Mouse (Mus musculus): ENCODE data around the gene Zfr. TPM values are rescaled to one million over a fixed set of nuclear protein-coding genes. Genes with fewer than 3 reads are reported as not detected.
A peak's percentile ranks its signal among the peaks of the same experiment; 100 is the strongest.

Zfr gene
- polyA plus RNA-seq (2016; fragmentation: Nextera tagmentation; extraction: Ambion mirVana) = 128 and 142 TPM in 2 replicates

GRCm38 (mm10) chr15:12117242-12118092 lies at the start of gene Zfr:
Gene Zfr (plus strand): TSS chr15:12117831.
- peaks cover 18% of the 10 kb centered on the region; the same call in 1 of the 2 replicates for H3K36me3 ChIP-seq
- H3K4me3 ChIP-seq = peak within 1 kb of the TSS; percentile 100
- peak; percentile 94 for DNase-seq (ENCODE audit: low spot score)
- H3K4me1 ChIP-seq (replicated peaks) = peaks cover 24% of the 10 kb centered on the region
- no peaks in the 10 kb centered on the region for H3K9me3 ChIP-seq
- H3K27ac ChIP-seq = peak within 1 kb of the TSS; percentile 99
- 0 out of 2 replicates have a peak, but pooled peaks cover 2% of the 10 kb centered on the region for H3K27me3 ChIP-seq (ENCODE audit: insufficient read depth, poor library complexity, severe bottlenecking)
- WGBS = under 1% methylated on average over 59 of the region's 59 CpGs

- H3K9me3 ChIP-seq = 0 out of 2 replicates have a peak, but pooled peaks cover 6% of the 10 kb centered on the region
- H3K27ac ChIP-seq = no peak overlapping the region
- H3K36me3 ChIP-seq = no peaks in the 10 kb centered on the region
- peaks cover 18% of the 10 kb centered on the region; the same call in 1 of the 2 replicates for H3K4me1 ChIP-seq (replicated peaks)
- no peaks in the 10 kb centered on the region for H3K27me3 ChIP-seq (ENCODE audit: insufficient read depth, poor library complexity, severe bottlenecking)
- DNase-seq (ENCODE audit: low spot score) = no peak
- WGBS = 85% methylated on average over 2 of the region's 2 CpGs
- no peak overlapping the region for H3K4me3 ChIP-seq
Measured at GRCm38 (mm10) chr15:12067971-12068370, 49.7 kb upstream of the Zfr start.

GRCm38 (mm10) chr15:12068395-12069218 lies 49.0 kb upstream of the Zfr start:
- Histone ChIP-seq H3K4me1 (replicated peaks) (peaks cover 18% of the 10 kb centered on the region; the same call in 1 of the 2 replicates), H3K36me3 (no peaks in the 10 kb centered on the region), H3K4me3 (no peak overlapping the region), H3K27ac (no peak overlapping the region), H3K27me3 (ENCODE audit: insufficient read depth, poor library complexity, severe bottlenecking) (no peaks in the 10 kb centered on the region), H3K9me3 (0 out of 2 replicates have a peak, but pooled peaks cover 6% of the 10 kb centered on the region)
- 76% methylated on average over 9 of the region's 9 CpGs for WGBS
- no peak for DNase-seq (ENCODE audit: low spot score)

- 0 out of 2 replicates have a peak, but pooled peaks cover 4% of the 10 kb centered on the region for H3K9me3 ChIP-seq
- no peak for DNase-seq (ENCODE audit: low spot score)
- no peak overlapping the region for H3K4me3 ChIP-seq
- H3K27me3 ChIP-seq (ENCODE audit: insufficient read depth, poor library complexity, severe bottlenecking) = no peaks in the 10 kb centered on the region
- 0 out of 2 replicates have a peak, but pooled peaks cover 4% of the 10 kb centered on the region for H3K4me1 ChIP-seq (replicated peaks)
- WGBS = 88% methylated on average over 7 of the region's 7 CpGs
- no peaks in the 10 kb centered on the region for H3K36me3 ChIP-seq
- H3K27ac ChIP-seq = no peak overlapping the region
Measured at GRCm38 (mm10) chr15:12072709-12073336, 44.8 kb upstream of the Zfr start.

- WGBS = 89% methylated on average over 6 of the region's 6 CpGs
- DNase-seq (ENCODE audit: low spot score) = no peak
Measured at GRCm38 (mm10) chr15:12074426-12074825, 43.2 kb upstream of the Zfr start.

GRCm38 (mm10) chr15:12082344-12082743 lies 35.3 kb upstream of the Zfr start:
- 93% methylated on average over 13 of the region's 13 CpGs for WGBS
- Histone ChIP-seq H3K36me3 (no peaks in the 10 kb centered on the region), H3K9me3 (0 out of 2 replicates have a peak, but pooled peaks cover 3% of the 10 kb centered on the region), H3K27ac (no peak overlapping the region), H3K27me3 (ENCODE audit: insufficient read depth, poor library complexity, severe bottlenecking) (no peaks in the 10 kb centered on the region), H3K4me3 (no peak overlapping the region), H3K4me1 (replicated peaks) (no peaks in the 10 kb centered on the region)
- DNase-seq (ENCODE audit: low spot score) = no peak

More at GRCm38 (mm10) chr15:12074426-12074825, 43.2 kb upstream of the Zfr start:
- Histone ChIP-seq H3K36me3 (no peaks in the 10 kb centered on the region), H3K27ac (no peak overlapping the region), H3K9me3 (0 out of 2 replicates have a peak, but pooled peaks cover 4% of the 10 kb centered on the region), H3K4me3 (no peak overlapping the region), H3K27me3 (ENCODE audit: insufficient read depth, poor library complexity, severe bottlenecking) (no peaks in the 10 kb centered on the region), H3K4me1 (replicated peaks) (no peaks in the 10 kb centered on the region)

GRCm38 (mm10) chr15:12084164-12084563 lies 33.5 kb upstream of the Zfr start:
- H3K27ac ChIP-seq = no peak overlapping the region
- 71% methylated on average over 6 of the region's 6 CpGs for WGBS
- H3K9me3 ChIP-seq = 0 out of 2 replicates have a peak, but pooled peaks cover 3% of the 10 kb centered on the region
- H3K36me3 ChIP-seq = no peaks in the 10 kb centered on the region
- no peak overlapping the region for H3K4me3 ChIP-seq
- H3K4me1 ChIP-seq (replicated peaks) = no peaks in the 10 kb centered on the region
- DNase-seq (ENCODE audit: low spot score) = no peak
- no peaks in the 10 kb centered on the region for H3K27me3 ChIP-seq (ENCODE audit: insufficient read depth, poor library complexity, severe bottlenecking)

- Histone ChIP-seq H3K9me3 (0 out of 2 replicates have a peak, but pooled peaks cover 3% of the 10 kb centered on the region), H3K27ac (no peak overlapping the region), H3K27me3 (ENCODE audit: insufficient read depth, poor library complexity, severe bottlenecking) (no peaks in the 10 kb centered on the region), H3K4me3 (no peak overlapping the region), H3K4me1 (replicated peaks) (no peaks in the 10 kb centered on the region), H3K36me3 (no peaks in the 10 kb centered on the region)
- 81% methylated on average over 4 of the region's 4 CpGs for WGBS
- DNase-seq (ENCODE audit: low spot score) = peak; percentile 17
Measured at GRCm38 (mm10) chr15:12084859-12085258, 32.8 kb upstream of the Zfr start.

- DNase-seq (ENCODE audit: low spot score) = no peak
- Histone ChIP-seq H3K4me3 (no peak overlapping the region), H3K9me3 (no peaks in the 10 kb centered on the region), H3K27me3 (ENCODE audit: insufficient read depth, poor library complexity, severe bottlenecking) (no peaks in the 10 kb centered on the region), H3K4me1 (replicated peaks) (no peaks in the 10 kb centered on the region), H3K27ac (no peak overlapping the region), H3K36me3 (no peaks in the 10 kb centered on the region)
- 86% methylated on average over 5 of the region's 5 CpGs for WGBS
Measured at GRCm38 (mm10) chr15:12087634-12088033, 30.0 kb upstream of the Zfr start.

GRCm38 (mm10) chr15:12088091-12088490 lies 29.5 kb upstream of the Zfr start:
- H3K27ac ChIP-seq = no peak overlapping the region
- WGBS = 81% methylated on average over 10 of the region's 10 CpGs
- no peaks in the 10 kb centered on the region for H3K27me3 ChIP-seq (ENCODE audit: insufficient read depth, poor library complexity, severe bottlenecking)
- H3K4me3 ChIP-seq = no peak overlapping the region
- H3K4me1 ChIP-seq (replicated peaks) = peaks cover under 1% of the 10 kb centered on the region
- H3K9me3 ChIP-seq = no peaks in the 10 kb centered on the region
- DNase-seq (ENCODE audit: low spot score) = no peak
- no peaks in the 10 kb centered on the region for H3K36me3 ChIP-seq

- no peak overlapping the region for H3K27ac ChIP-seq
- 0 out of 2 replicates have a peak, but pooled peaks cover 3% of the 10 kb centered on the region for H3K9me3 ChIP-seq
- no peak for DNase-seq (ENCODE audit: low spot score)
- H3K27me3 ChIP-seq (ENCODE audit: insufficient read depth, poor library complexity, severe bottlenecking) = no peaks in the 10 kb centered on the region
- no peaks in the 10 kb centered on the region for H3K36me3 ChIP-seq
- H3K4me3 ChIP-seq = no peak overlapping the region
- 72% methylated on average over 7 of the region's 7 CpGs for WGBS
- peaks cover 11% of the 10 kb centered on the region for H3K4me1 ChIP-seq (replicated peaks)
Measured at GRCm38 (mm10) chr15:12090087-12090486, 27.5 kb upstream of the Zfr start.

- Histone ChIP-seq H3K27ac (no peak overlapping the region), H3K36me3 (no peaks in the 10 kb centered on the region), H3K4me3 (no peak overlapping the region), H3K9me3 (0 out of 2 replicates have a peak, but pooled peaks cover 3% of the 10 kb centered on the region), H3K27me3 (ENCODE audit: insufficient read depth, poor library complexity, severe bottlenecking) (no peaks in the 10 kb centered on the region), H3K4me1 (replicated peaks) (peaks cover 11% of the 10 kb centered on the region)
- no peak for DNase-seq (ENCODE audit: low spot score)
- 90% methylated on average over 9 of the region's 9 CpGs for WGBS
Measured at GRCm38 (mm10) chr15:12090981-12091669, 26.5 kb upstream of the Zfr start.

Measured in hindbrain, embryonic 10.5 days (tissue).